Mouse (Mus musculus): ENCODE results near the gene Yipf6. TPM values are rescaled to one million over a fixed set of nuclear protein-coding genes. Genes with fewer than 3 reads are reported as not detected.

Yipf6 gene
- polyA plus RNA-seq (2021): 29.4 TPM

DNA sequence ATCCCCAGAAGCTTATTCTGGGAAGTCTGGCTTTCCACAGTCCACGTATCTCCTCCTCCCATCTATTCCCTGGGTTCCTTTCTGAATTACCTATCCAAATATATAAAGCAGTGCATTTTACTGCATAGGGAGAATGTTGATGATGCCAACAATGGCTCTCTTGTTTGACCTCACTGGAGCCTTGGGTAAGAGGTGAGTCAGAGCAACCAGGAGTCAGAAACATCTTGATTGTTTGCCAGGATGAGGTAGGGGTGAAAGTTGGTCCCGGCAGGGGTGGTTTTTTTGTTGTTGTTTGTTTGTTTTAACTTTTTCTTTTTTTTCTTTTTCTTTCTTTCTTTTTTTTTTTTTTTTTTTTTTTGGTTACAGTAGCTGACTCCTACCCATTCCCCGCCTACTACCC is at the start of gene Yipf6:
Gene Yipf6 (plus strand): TSS at position 216 of the 400 bp plus-strand sequence.
- TF ChIP-seq CTCF (IDR thresholded peaks at IDR 0.05): no peak
- in situ Hi-C loops (cut with MboI; ENCODE audit: low pct_unique_long_range_greater_than_20kb): no loop called here
- H3K27me3 ChIP-seq: no peaks in the 10 kb centered on the region
- no peak for ATAC-seq
- CTCF ChIA-PET: no interaction called here
- DNase-seq (ENCODE audit: low read depth, low spot score): no peak
- POLR2A ChIA-PET: interaction anchor here (0.6 kb wide), 1 partner anchor 605 kb away, joined by 4 read pairs; no protein-coding TSS in a partner anchor

DNA sequence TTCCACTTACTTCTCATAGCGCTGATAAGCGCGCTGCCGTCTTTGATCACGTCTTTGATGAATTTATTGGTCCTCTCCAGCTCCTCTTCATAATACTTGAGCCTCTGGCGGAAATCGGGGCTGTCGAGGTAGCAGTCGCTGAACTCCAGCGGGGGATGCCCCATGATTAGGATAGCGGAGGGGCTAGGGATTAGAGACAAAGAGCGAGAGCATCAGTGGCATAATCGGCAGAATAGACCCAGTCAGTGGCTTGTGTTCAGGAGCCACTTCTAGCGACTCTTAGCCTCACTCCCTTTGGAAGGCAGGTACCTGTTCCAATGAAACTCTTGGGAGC is 46.1 kb upstream of the Yipf6 start:
- ATAC-seq (no peak), DNase-seq (ENCODE audit: low read depth, low spot score) (no peak)
- CTCF ChIA-PET: interaction anchor here (0.6 kb wide), 1 partner anchor 58 kb away, joined by 3 read pairs; no protein-coding TSS in a partner anchor
- POLR2A ChIA-PET: no interaction called here
- in situ Hi-C loops (cut with MboI; ENCODE audit: low pct_unique_long_range_greater_than_20kb): no loop called here
- no peak for TF ChIP-seq CTCF (IDR thresholded peaks at IDR 0.05)
- peaks cover 15% of the 10 kb centered on the region for H3K27me3 ChIP-seq

DNA sequence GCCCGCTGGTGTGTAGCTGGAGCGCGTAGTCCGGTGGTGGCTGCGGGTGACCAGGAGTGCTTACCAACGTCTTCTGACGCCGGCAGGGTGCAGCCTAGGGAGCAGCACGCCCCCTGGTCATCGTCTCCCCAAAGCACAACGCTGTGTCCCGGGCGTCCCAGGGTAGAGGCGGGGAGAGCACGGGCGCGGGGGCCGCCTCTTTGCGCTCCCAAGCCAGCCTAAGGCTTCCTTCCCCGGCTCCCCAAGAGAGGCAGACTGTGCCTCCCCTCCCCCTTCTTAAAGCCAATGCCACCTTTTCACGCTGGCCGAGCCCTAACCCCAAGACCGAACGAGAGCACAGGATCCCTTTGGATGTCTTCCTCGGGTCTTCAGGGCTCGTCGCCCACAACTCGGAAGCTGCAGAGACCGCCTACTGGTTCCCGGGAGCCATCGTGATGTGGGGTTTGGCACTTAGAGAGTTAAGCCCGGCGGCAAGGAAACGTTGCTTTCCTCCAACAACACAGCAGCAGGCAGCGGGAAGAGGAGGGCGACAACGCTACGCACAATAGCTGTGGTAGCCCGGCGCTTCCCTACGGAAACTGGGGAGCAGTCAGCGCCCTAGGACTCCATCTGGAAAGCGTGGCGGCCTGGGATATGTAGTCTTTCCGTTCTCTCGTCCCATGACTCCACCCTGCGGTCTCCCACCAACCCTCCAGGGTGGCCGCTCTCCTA is 45.6 kb upstream of the Yipf6 start, which contains the start of gene Ophn1:
Gene Ophn1 (minus strand): TSS at position 620 of the 711 bp plus-strand sequence.
- H3K27me3 ChIP-seq: peaks cover 11% of the 10 kb centered on the region
- ATAC-seq (peak; percentile 93), DNase-seq (ENCODE audit: low read depth, low spot score) (no peak)
- TF ChIP-seq CTCF (IDR thresholded peaks at IDR 0.05): no peak
- in situ Hi-C loops (cut with MboI; ENCODE audit: low pct_unique_long_range_greater_than_20kb): no loop called here
- ChIA-PET CTCF (no interaction called here), POLR2A (no interaction called here)

DNA sequence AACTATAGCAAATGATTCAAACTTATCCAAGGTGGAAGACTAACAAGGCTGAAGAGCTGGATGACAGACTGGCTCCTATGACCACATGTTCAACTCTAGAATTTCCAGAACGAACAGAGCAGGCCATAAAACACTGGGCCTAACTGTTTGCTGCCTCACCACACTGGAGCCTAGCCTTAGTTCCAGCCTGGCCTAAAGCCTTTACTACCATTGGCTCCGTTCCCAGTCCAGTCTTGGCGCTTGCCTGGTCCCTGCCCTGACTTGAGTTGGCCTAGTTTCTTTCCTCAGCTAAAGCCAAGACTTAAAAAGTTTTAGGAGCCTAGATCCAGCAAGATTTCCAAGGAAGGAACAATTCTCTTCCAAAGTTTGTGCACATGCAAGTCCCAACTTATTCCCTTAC is 37.8 kb upstream of the Yipf6 start:
- CTCF ChIA-PET: no interaction called here
- DNase-seq (ENCODE audit: low read depth, low spot score): no peak
- in situ Hi-C loops (cut with MboI; ENCODE audit: low pct_unique_long_range_greater_than_20kb): no loop called here

DNA sequence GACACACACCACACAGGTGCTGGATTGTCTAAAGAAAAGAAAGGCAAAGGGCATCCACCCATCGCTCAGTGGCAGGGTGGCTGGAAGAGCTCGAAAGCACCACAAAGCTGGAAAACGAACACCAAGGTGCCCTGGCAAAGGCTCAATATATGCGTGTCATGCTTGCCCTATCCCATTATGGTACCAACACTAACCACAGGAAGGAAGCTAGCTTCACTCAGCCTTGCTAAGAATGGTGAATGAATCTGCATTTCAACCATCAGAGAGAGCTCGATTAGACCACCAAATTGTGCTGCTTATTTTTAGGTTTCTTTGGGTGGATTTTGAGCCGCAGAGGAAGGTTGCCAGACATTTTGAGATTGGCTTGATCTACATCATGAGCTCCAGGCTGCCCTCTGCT is 31.9 kb upstream of the Yipf6 start:
- CTCF ChIA-PET: no interaction called here
- TF ChIP-seq CTCF (IDR thresholded peaks at IDR 0.05): no peak
- H3K27me3 ChIP-seq: no peaks in the 10 kb centered on the region
- DNase-seq (ENCODE audit: low read depth, low spot score): no peak
- no peak for ATAC-seq
- in situ Hi-C loops (cut with MboI; ENCODE audit: low pct_unique_long_range_greater_than_20kb): no loop called here
- POLR2A ChIA-PET: no interaction called here

More for the DNA sequence above, 37.8 kb upstream of the Yipf6 start:
- ATAC-seq: no peak
- POLR2A ChIA-PET: no interaction called here
- no peak for TF ChIP-seq CTCF (IDR thresholded peaks at IDR 0.05)
- H3K27me3 ChIP-seq: peaks cover 3% of the 10 kb centered on the region

DNA sequence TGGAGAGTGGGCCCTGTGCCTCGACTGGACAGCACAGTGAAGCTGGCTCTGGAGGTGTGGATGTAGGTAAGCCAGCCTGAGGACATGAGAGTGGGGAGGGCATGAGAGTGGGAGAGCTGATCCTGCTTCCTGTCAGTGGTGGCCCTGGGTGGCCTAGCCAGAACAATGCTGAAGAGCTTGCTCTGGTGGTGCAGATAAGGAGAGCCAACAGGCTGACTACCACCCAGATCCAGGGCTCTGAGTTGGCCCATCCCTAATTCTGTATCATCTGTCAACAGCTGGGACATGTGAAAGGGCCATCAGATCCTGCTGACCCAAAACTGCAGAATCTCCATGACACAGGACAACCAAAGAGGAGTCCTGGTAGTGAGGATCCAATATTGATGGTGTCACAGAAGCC is 27.2 kb upstream of the Yipf6 start:
- POLR2A ChIA-PET: no interaction called here
- DNase-seq (ENCODE audit: low read depth, low spot score) (no peak), ATAC-seq (no peak)
- in situ Hi-C loops (cut with MboI; ENCODE audit: low pct_unique_long_range_greater_than_20kb): no loop called here
- peaks cover 4% of the 10 kb centered on the region for H3K27me3 ChIP-seq
- CTCF ChIA-PET: interaction anchor here (2.5 kb wide), 1 partner anchor 11 kb away, joined by 6 read pairs; no protein-coding TSS in a partner anchor
- TF ChIP-seq CTCF (IDR thresholded peaks at IDR 0.05): no peak

DNA sequence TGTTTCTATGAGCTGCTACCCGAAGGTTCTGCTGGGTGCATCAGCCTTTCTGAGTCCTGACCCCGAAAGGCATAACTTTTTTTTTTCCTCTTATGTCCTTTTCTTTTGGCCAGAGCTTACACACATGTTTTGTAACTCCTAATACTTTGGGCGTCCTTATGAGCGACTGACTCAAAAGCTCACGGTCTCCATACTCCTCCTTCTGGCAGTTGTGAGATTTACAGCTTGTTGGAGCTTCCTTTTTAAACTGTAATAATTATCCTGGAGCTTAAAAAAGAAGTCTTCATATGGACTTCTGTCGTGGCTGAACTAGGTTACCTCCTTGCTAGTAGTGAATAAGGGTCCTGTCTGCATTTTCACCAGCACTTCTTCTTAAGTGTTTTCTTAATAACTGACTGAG is 16.7 kb upstream of the Yipf6 start:
- DNase-seq (ENCODE audit: low read depth, low spot score): no peak
- ChIA-PET POLR2A (no interaction called here), CTCF (interaction anchor here (1.0 to 1.8 kb wide), 7 partner anchors 9 to 226 kb away, joined by 3 to 10 read pairs (median 3); no protein-coding TSS in a partner anchor)
- peak; percentile 74 for TF ChIP-seq CTCF (IDR thresholded peaks at IDR 0.05)
- in situ Hi-C loops (cut with MboI; ENCODE audit: low pct_unique_long_range_greater_than_20kb): no loop called here
- peaks cover 27% of the 10 kb centered on the region for H3K27me3 ChIP-seq
- ATAC-seq: peak; percentile 62

DNA sequence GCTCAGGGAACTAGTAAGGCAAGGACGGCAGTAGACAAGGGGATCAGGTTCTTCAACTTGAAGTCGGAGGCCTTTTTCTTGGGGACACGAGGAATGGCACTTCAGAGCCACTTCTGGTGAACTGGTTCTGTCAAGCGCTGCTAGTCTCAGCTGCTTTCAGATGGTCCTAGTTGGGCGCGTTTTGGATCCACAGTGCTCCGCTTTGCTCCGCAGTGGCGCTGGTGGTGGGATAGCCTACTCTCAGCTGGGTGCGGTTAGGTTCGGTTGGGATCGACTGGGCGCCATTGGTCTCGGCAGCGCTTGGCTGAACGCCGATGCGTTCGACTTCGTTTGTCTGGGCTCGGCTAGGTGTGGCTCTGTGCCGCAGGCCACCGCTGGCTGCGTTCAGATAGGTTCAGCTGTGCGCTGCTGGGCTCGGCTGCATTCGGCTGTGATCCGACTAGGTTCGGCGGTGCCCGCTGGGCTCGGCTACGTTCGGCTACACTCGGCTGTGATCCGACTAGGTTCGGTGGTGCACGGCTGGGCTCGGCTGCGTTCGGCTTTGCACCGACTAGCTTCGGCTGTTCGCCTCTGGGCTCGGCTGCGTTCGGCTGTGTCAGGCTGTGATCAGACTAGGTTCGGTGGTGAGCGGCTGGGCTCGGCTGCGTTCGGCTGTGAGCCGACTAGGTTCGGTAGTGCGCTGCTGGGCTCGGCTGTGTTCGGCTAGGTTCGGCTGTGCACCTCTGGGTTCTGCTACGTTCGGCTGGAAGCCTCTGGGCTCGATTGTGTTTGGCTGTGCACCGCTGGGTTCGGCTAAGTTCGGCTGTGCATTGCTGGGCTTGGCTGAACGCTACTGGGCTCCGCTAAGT is 815 bp downstream of the Yipf6 start:
- in situ Hi-C loops (cut with MboI; ENCODE audit: low pct_unique_long_range_greater_than_20kb): no loop called here
- H3K27me3 ChIP-seq: no peaks in the 10 kb centered on the region
- ChIA-PET POLR2A (interaction anchor here (0.6 kb wide), 1 partner anchor 604 kb away, joined by 4 read pairs; no protein-coding TSS in a partner anchor), CTCF (interaction anchor here (1.1 kb wide), 1 partner anchor 236 kb away, joined by 3 read pairs; no protein-coding TSS in a partner anchor)
- no peak for TF ChIP-seq CTCF (IDR thresholded peaks at IDR 0.05)
- peak; percentile 82 for DNase-seq (ENCODE audit: low read depth, low spot score)
- ATAC-seq: peak; percentile 91

DNA sequence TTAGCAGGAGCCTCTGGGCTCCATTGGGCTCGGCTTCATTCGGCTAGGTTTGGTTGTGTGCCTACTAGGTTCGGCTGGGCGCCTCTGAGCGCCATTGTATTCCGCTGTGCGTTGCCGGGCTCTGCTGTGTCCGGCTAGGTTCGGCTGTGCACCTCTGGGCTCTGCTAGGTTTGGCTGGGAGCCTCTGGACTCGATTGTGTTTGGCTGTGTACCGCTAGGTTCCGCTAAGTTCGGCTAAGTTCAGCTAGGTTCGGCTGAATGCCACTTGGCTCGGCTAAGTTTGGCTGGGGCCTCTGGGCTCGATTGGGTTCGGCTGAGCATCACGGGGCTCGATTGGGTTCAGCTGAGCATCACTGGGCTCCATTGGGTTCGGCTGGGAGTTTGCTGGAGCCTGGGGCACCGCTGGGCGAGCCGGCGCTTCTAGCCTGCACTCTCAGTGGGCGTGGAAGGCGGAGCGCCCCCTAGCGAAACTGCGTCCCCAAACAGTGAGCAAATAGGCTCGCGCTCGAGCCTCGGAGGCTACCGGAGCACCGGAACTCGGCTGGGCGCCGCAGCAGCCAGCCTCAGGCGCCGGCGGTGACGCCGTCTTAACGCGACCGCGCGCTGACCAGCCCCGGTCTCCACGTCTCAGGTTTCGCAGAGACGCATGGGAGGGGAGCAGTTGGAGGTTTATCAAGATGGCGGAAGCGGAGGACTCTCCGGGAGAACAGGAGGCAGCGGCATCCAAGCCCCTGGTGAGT is 1.6 kb downstream of the Yipf6 start:
- ChIA-PET CTCF (interaction anchor here (1.1 kb wide), 1 partner anchor 236 kb away, joined by 3 read pairs; no protein-coding TSS in a partner anchor), POLR2A (no interaction called here)
- in situ Hi-C loops (cut with MboI; ENCODE audit: low pct_unique_long_range_greater_than_20kb): no loop called here
- TF ChIP-seq CTCF (IDR thresholded peaks at IDR 0.05): no peak
- H3K27me3 ChIP-seq: no peaks in the 10 kb centered on the region
- ATAC-seq (peak; percentile 79), DNase-seq (ENCODE audit: low read depth, low spot score) (peak; percentile 72)

DNA sequence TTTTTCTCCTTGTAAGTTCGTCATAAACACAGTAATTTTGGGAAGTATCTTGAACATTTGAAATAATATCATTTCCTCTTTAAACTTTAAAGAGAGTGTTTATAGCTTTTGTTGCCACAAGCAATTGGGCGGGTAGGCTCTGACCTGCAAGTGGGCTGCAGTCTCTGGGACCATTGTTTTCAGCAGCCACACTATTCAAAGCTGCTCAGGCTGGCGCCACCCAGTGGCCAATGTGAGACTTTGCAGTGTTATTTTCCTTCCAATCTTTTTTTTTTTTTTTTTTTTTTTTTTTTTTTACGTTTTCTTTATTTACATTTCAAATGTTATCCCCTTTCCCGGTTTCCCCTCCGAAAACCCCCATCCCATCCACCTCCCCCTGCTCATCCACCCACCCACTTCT is 17.8 kb downstream of the Yipf6 start:
- DNase-seq (ENCODE audit: low read depth, low spot score): no peak
- peaks cover 35% of the 10 kb centered on the region for H3K27me3 ChIP-seq
- in situ Hi-C loops (cut with MboI; ENCODE audit: low pct_unique_long_range_greater_than_20kb): no loop called here
- peak; percentile 73 for TF ChIP-seq CTCF (IDR thresholded peaks at IDR 0.05)
- ChIA-PET POLR2A (no interaction called here), CTCF (no interaction called here)
- no peak for ATAC-seq

Data from Patski (cell line).